Mouse (Mus musculus): Measurements from ENCODE around the gene Ldlrad3. TPM values are rescaled to one million over a fixed set of nuclear protein-coding genes. Genes with fewer than 3 reads are reported as not detected.

The Ldlrad3 gene
- polyA plus RNA-seq, 1 experiment from 2014 or later, result 4.3 TPM

DNA sequence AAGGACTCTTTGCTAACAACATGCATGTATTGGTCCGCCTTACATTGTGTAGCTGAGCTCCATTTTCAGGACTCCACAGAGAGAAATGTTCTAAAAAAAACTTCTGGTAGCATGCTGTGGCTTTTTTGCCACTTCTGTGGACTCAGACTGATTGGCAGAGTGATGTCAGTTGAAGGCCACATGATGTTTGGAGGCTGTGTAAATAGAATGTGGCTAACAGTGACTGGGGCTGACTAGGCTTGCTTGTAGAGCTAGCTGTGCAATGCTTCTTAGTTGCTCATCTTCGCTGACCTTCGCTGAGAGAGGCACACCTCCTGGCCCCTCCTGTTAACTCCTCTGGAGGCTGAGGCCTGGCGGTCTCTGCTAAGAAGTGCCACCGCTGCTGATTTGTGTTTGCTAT lies 98.4 kb downstream of the Ldlrad3 start:
- ATAC-seq, result no peak
- no peak overlapping the region for H3K27ac ChIP-seq (ENCODE audit: low read depth, low read length)
- 93% methylated on average over 5 of the region's 5 CpGs for WGBS
- peaks cover 4% of the 10 kb centered on the region; the same call in 1 of the 2 replicates for H3K36me3 ChIP-seq (ENCODE audit: control insufficient read depth, insufficient read depth)
- no peak overlapping the region for H3K4me2 ChIP-seq (replicated peaks; ENCODE audit: low read depth)
- no peak overlapping the region for H3K9ac ChIP-seq (ENCODE audit: low read depth, low read length)
- TF ChIP-seq CTCF (IDR thresholded peaks at IDR 0.05; ENCODE audit: low read depth), result no peak
- H3K9me3 ChIP-seq (ENCODE audit: control insufficient read depth), result no peaks in the 10 kb centered on the region
- H3K27me3 ChIP-seq (replicated peaks; ENCODE audit: control insufficient read depth, insufficient read depth, low read length), result no peaks in the 10 kb centered on the region
- no peak overlapping the region for H3K4me3 ChIP-seq (ENCODE audit: low read depth, low read length)
- H3K4me1 ChIP-seq (replicated peaks; ENCODE audit: control insufficient read depth, insufficient read depth, low read length), result no peaks in the 10 kb centered on the region

DNA sequence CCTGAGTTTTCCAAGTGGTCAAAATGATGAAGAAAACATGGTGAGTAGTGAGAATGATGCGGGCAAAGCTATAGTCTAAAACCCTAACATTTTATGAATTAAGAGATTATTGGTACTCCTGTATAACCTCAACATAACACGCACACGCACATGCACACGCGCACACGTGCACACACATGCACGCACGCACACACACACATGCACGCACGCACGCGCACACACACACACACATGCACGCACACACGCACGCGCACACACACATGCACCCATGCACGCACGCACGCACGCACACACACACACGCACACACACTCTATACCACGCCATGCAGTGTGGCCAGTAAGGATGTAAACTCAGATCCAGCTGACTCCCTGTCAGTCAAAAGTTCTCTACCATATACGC lies 99.6 kb downstream of the Ldlrad3 start:
- WGBS, result 98% methylated on average over 23 of the region's 23 CpGs
- no peak overlapping the region for H3K4me3 ChIP-seq (ENCODE audit: low read depth, low read length)
- no peak for ATAC-seq
- H3K27me3 ChIP-seq (replicated peaks; ENCODE audit: control insufficient read depth, insufficient read depth, low read length), result no peaks in the 10 kb centered on the region
- TF ChIP-seq CTCF (IDR thresholded peaks at IDR 0.05; ENCODE audit: low read depth), result no peak
- no peak overlapping the region for H3K4me2 ChIP-seq (replicated peaks; ENCODE audit: low read depth)
- no peaks in the 10 kb centered on the region for H3K9me3 ChIP-seq (ENCODE audit: control insufficient read depth)
- no peak overlapping the region for H3K9ac ChIP-seq (ENCODE audit: low read depth, low read length)
- peaks cover 4% of the 10 kb centered on the region; the same call in 1 of the 2 replicates for H3K36me3 ChIP-seq (ENCODE audit: control insufficient read depth, insufficient read depth)
- no peaks in the 10 kb centered on the region for H3K4me1 ChIP-seq (replicated peaks; ENCODE audit: control insufficient read depth, insufficient read depth, low read length)
- H3K27ac ChIP-seq (ENCODE audit: low read depth, low read length), result no peak overlapping the region

DNA sequence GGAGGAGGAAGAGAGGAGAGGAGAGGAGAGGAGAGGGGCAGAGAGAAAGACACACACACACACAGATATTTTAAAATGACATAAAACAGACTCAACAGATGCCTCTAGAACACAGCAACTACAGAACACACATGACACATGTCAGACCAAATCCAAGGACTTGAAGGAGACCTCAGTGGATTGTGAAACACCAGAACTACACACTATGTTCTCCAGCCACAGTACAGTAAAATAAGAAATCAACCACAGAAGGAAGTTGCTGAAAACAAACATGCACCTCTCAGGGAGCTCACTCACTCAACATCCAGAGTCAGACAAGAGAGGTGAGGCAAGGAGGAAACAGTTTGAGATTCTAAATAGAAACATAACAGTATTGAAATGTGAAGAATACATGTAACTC lies 103.4 kb downstream of the Ldlrad3 start:
- no peak for TF ChIP-seq CTCF (IDR thresholded peaks at IDR 0.05; ENCODE audit: low read depth)
- no peak overlapping the region for H3K27ac ChIP-seq (ENCODE audit: low read depth, low read length)
- H3K9ac ChIP-seq (ENCODE audit: low read depth, low read length), result no peak overlapping the region
- ATAC-seq, result no peak
- H3K9me3 ChIP-seq (ENCODE audit: control insufficient read depth), result no peaks in the 10 kb centered on the region
- no peaks in the 10 kb centered on the region for H3K27me3 ChIP-seq (replicated peaks; ENCODE audit: control insufficient read depth, insufficient read depth, low read length)
- H3K4me3 ChIP-seq (ENCODE audit: low read depth, low read length), result no peak overlapping the region
- no peak overlapping the region for H3K4me2 ChIP-seq (replicated peaks; ENCODE audit: low read depth)
- no peaks in the 10 kb centered on the region for H3K4me1 ChIP-seq (replicated peaks; ENCODE audit: control insufficient read depth, insufficient read depth, low read length)
- H3K36me3 ChIP-seq (ENCODE audit: control insufficient read depth, insufficient read depth), result peaks cover 4% of the 10 kb centered on the region; the same call in 1 of the 2 replicates

DNA sequence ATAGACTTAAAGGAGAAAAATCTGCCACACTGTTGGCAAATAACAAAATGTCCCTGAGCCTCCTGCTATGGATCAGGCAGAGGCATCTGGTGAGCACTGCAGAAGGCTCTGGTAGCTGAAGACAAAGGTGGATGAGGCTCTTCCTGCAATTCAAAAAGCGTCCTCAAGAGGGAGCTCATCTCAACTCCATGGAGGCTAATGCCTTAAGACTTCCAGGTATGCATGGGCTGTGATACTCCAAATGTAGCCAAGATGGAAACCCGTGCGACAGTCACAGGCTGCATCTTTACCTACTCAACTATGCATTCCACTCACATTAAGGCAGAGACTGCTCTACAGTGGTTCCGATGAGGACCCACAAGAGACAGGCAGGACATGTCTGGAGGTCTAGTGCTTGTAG lies 108.6 kb downstream of the Ldlrad3 start:
- no peak overlapping the region for H3K9ac ChIP-seq (ENCODE audit: low read depth, low read length)
- peak; percentile 86 for TF ChIP-seq CTCF (IDR thresholded peaks at IDR 0.05; ENCODE audit: low read depth)
- no peak overlapping the region for H3K4me3 ChIP-seq (ENCODE audit: low read depth, low read length)
- no peaks in the 10 kb centered on the region for H3K36me3 ChIP-seq (ENCODE audit: control insufficient read depth, insufficient read depth)
- H3K4me2 ChIP-seq (replicated peaks; ENCODE audit: low read depth), result no peak overlapping the region
- ATAC-seq, result no peak
- H3K9me3 ChIP-seq (ENCODE audit: control insufficient read depth), result no peaks in the 10 kb centered on the region
- H3K4me1 ChIP-seq (replicated peaks; ENCODE audit: control insufficient read depth, insufficient read depth, low read length), result no peaks in the 10 kb centered on the region
- H3K27ac ChIP-seq (ENCODE audit: low read depth, low read length), result no peak overlapping the region
- 52% methylated on average over 4 of the region's 4 CpGs for WGBS
- H3K27me3 ChIP-seq (replicated peaks; ENCODE audit: control insufficient read depth, insufficient read depth, low read length), result no peaks in the 10 kb centered on the region

DNA sequence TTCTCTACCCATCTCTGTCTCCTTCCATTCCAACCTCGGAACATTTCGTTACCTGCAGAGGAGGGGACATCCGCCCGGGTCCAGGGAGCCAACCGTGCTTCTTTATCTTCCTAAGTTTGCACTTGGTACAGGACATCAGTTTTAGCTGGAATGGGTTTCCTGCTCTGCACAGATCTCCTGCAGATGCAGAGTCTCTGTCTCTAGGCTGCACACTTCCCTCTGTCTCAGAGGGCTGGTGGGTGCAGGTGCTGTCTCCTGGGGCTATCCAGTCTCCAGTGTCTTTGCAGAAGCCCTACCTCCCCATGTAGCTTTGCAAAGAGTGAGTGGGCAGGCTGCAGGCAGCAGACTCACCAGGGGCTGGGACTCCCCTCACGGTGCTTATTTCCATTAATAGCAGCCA lies 109.9 kb downstream of the Ldlrad3 start:
- Histone ChIP-seq H3K4me3 (ENCODE audit: low read depth, low read length) (no peak overlapping the region), H3K9ac (ENCODE audit: low read depth, low read length) (no peak overlapping the region), H3K9me3 (ENCODE audit: control insufficient read depth) (no peaks in the 10 kb centered on the region), H3K27ac (ENCODE audit: low read depth, low read length) (no peak overlapping the region), H3K4me1 (replicated peaks; ENCODE audit: control insufficient read depth, insufficient read depth, low read length) (no peaks in the 10 kb centered on the region), H3K4me2 (replicated peaks; ENCODE audit: low read depth) (no peak overlapping the region), H3K27me3 (replicated peaks; ENCODE audit: control insufficient read depth, insufficient read depth, low read length) (no peaks in the 10 kb centered on the region), H3K36me3 (ENCODE audit: control insufficient read depth, insufficient read depth) (no peaks in the 10 kb centered on the region)
- no peak for TF ChIP-seq CTCF (IDR thresholded peaks at IDR 0.05; ENCODE audit: low read depth)
- 90% methylated on average over 6 of the region's 6 CpGs for WGBS
- ATAC-seq, result no peak

DNA sequence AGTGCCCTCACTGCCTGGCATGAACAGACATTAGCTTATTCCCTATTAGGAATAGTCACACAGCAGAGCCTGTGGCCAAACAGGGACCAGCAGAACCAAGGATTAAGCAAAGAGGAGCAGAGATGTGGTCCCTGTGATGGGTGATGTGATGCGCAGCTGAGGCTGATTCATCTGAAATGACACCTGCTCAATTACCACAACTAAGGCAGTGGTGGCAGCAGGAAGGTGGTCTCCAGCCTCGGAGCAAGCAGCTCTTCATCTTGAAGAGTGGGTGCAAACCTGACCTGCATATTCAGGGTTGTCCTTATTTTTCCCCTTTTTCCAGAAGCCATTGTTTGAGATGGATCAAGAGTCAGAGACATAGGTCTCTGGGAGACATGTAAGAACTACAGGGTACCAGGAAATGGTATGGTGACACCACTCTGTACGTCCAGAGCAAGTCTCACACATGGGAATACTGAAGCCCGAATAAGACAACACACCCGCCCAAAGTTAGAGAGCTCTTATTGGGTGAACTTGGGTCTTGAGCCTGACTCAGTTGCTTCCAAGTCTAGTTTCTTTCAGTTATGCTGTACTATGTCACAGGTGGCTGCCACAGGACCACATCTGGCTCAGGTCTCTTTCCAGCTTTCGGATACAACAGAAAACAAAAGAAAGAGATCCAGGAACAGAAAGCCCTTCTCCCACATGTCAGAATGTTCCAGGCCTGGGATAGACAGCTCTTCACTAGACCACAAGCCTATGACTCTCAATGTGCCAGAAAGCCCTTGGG lies 112.7 kb downstream of the Ldlrad3 start:
- WGBS, result 95% methylated on average over 6 of the region's 6 CpGs
- no peaks in the 10 kb centered on the region for H3K27me3 ChIP-seq (replicated peaks; ENCODE audit: control insufficient read depth, insufficient read depth, low read length)

More for the DNA sequence above, 112.7 kb downstream of the Ldlrad3 start:
- TF ChIP-seq CTCF (IDR thresholded peaks at IDR 0.05; ENCODE audit: low read depth), result no peak
- Histone ChIP-seq H3K36me3 (ENCODE audit: control insufficient read depth, insufficient read depth) (no peaks in the 10 kb centered on the region), H3K4me1 (replicated peaks; ENCODE audit: control insufficient read depth, insufficient read depth, low read length) (no peaks in the 10 kb centered on the region), H3K9me3 (ENCODE audit: control insufficient read depth) (no peaks in the 10 kb centered on the region), H3K4me3 (ENCODE audit: low read depth, low read length) (no peak overlapping the region), H3K27ac (ENCODE audit: low read depth, low read length) (no peak overlapping the region), H3K4me2 (replicated peaks; ENCODE audit: low read depth) (no peak overlapping the region), H3K9ac (ENCODE audit: low read depth, low read length) (no peak overlapping the region)
- no peak for ATAC-seq

Measured in intestine, postnatal 0 days (tissue).